Mouse (Mus musculus): ENCODE measurements around the gene Spock1.

- no peak for TF ChIP-seq POLR2A (IDR thresholded peaks at IDR 0.05; ENCODE audit: low read depth, low read length)
- TF ChIP-seq CTCF (IDR thresholded peaks at IDR 0.05; ENCODE audit: extremely low read depth, insufficient read depth, insufficient read length, insufficient replicate concordance): no peak
These were observed 267.2 kb downstream of the Spock1 start for GRCm38 (mm10) chr13:57640968-57641367.

Data from spleen, adult 2 months (tissue).